Mouse (Mus musculus) G1E (cell line): ENCODE measurements around the gene Cog6. TPM values are rescaled to one million over a fixed set of nuclear protein-coding genes. Genes with fewer than 3 reads are reported as not detected.

Experiments
- ATAC-seq: 2 replicates; pipeline ENCODE4 v1.8.0; 2016; ENCODE audit warnings: mild to moderate bottlenecking; ENCODE audit not compliant: insufficient number of reproducible peaks, poor library complexity, low FRiP score, severe bottlenecking; ENCODE audit errors: extremely low read depth
- DNase-seq: peaks from one replicate; pipeline ENCODE4 v3.0.0; 2012; ENCODE audit warnings: low spot score
- H3K27me3 ChIP-seq: 2 replicates; pipeline ENCODE4 v1.6.1; 2012; ENCODE audit warnings: mild to moderate bottlenecking, low read length, inconsistent platforms; ENCODE audit not compliant: insufficient read depth
- H3K36me3 ChIP-seq: replicated peaks from 2 replicates; pipeline ENCODE3; 2012; ENCODE audit warnings: mild to moderate bottlenecking, inconsistent platforms
- H3K4me1 ChIP-seq: 2 replicates; pipeline ENCODE4 v1.6.1; 2012; ENCODE audit warnings: low read depth, low read length, inconsistent platforms, mixed read lengths; ENCODE audit not compliant: insufficient read depth
- H3K4me3 ChIP-seq: 2 replicates; pipeline ENCODE4 v1.5.1; 2012; ENCODE audit warnings: low read depth, mild to moderate bottlenecking, inconsistent platforms, low read length, moderate library complexity, mixed read lengths
- H3K9me3 ChIP-seq: replicated peaks from 2 replicates; pipeline ENCODE4 v1.6.1; 2012; ENCODE audit warnings: inconsistent platforms
- CTCF ChIP-seq: IDR thresholded peaks from 2 replicates; pipeline ENCODE4 v1.5.1; 2012; ENCODE audit warnings: low read depth, low read length, inconsistent platforms, mixed read lengths
- GATA1 ChIP-seq: IDR thresholded peaks from 2 replicates; pipeline ENCODE4 v1.6.1; 2012; ENCODE audit warnings: borderline replicate concordance, low read length, inconsistent platforms, mixed read lengths
- GATA2 ChIP-seq: IDR thresholded peaks from 2 replicates; pipeline ENCODE4 v1.6.1; 2012; ENCODE audit warnings: low read depth, low read length, inconsistent platforms, borderline replicate concordance
- POLR2AphosphoS5 ChIP-seq: IDR thresholded peaks from 2 replicates; pipeline ENCODE4 v1.6.1; 2012; ENCODE audit warnings: low read depth, low read length, inconsistent platforms; ENCODE audit not compliant: insufficient replicate concordance
- TAL1 ChIP-seq: conservative IDR thresholded peaks from 2 replicates; pipeline ENCODE4 v1.6.1; 2012; ENCODE audit warnings: low read depth, low read length, inconsistent platforms, mixed read lengths
- polyA plus RNA-seq: library from polyadenylated mRNA; stranded (reverse); fragments of >175 nt; gene quantifications from 2 replicates; pipeline ENCODE4 v1.2.3, GENCODE M21; 2012
- total RNA-seq, 2 experiments: library from RNA; stranded (forward) in 1 of 2; stranded (reverse) in 1 of 2; fragments of 200-1000 nt in 1 of 2; fragments of >200 nt in 1 of 2; fragmentation: Nextera tagmentation in 1 of 2; gene quantifications; 2 replicates each; pipeline ENCODE4 v1.2.3; 2014 to 2017

The Cog6 gene
- total and polyA plus RNA-seq, 3 experiments, result 35.9 to 47.5 (median 40.2) TPM

DNA sequence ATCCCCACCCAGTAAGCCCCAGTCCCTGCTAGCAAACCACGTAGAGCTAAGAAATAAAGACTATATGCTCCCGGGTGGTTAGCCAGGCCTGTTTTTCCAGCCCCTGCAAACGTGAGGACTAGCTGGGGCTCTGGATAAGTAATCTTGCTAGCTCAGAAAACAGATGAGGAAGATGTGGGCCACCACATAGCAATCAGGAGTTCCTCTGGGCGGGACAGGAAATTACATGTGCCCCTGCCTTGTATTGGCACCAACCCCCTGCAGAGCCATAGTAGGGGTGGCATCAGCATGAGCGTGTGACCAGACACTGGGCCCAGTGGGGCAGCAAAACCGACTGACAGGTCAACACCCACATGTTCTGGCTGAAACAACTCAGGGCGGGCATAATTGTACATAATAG, 44.1 kb downstream of the Cog6 start:
- H3K9me3 ChIP-seq, result no peaks in the 10 kb centered on the region
- TF ChIP-seq POLR2AphosphoS5 (no peak), GATA2 (no peak), TAL1 (no peak), CTCF (no peak), GATA1 (no peak)
- no peak for DNase-seq
- no peaks in the 10 kb centered on the region for H3K27me3 ChIP-seq
- no peaks in the 10 kb centered on the region for H3K36me3 ChIP-seq
- H3K4me1 ChIP-seq, result no peaks in the 10 kb centered on the region
- H3K4me3 ChIP-seq, result no peak overlapping the region
- ATAC-seq, result no peak

DNA sequence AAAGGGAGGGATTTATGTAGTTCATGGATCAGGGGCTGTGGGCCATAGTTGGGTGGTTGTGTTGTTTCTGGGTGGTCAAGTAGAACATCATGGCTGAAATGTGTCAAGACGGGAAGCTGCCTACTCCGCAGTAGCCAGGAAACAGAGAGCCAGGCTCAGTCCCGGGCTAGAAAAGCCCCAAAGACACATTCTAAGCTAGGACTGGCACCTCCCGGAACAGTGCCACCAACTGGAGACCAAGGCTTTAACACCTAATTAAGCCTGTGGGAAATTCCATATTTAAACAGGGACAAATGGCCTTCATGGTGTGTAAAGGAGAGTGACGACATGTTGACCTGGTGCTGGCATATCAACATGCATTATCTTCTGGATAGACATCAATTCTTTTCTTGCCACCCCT, 50.0 kb downstream of the Cog6 start:
- Histone ChIP-seq H3K27me3 (no peaks in the 10 kb centered on the region), H3K36me3 (no peaks in the 10 kb centered on the region), H3K4me1 (no peaks in the 10 kb centered on the region), H3K4me3 (no peak overlapping the region), H3K9me3 (no peaks in the 10 kb centered on the region; the same call in 1 of the 2 replicates)
- DNase-seq, result no peak
- no peak for ATAC-seq
- TF ChIP-seq GATA2 (no peak), TAL1 (no peak), CTCF (no peak), POLR2AphosphoS5 (no peak), GATA1 (no peak)

DNA sequence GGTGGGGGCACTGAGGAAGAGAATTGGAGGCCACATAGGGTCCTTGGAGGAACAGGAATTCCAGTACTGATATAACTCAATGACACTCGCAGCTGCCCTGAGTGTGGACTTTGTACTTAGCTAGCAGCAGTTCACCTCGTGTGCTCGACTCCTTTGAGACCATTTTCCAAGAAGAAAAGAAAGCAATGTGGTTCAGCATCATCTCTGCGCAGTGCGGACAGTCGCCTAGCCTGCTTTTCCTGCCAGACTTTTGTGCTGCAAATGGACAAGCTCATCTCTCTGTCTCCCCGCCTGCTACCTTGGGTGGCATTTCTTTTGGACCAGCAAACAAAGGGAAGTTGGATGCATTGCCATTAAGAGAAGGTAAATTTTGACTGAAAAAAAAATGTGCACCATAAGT, 52.8 kb downstream of the Cog6 start:
- no peak for TF ChIP-seq CTCF
- no peak for TF ChIP-seq POLR2AphosphoS5
- TF ChIP-seq GATA1, result no peak
- TF ChIP-seq GATA2, result no peak
- no peak for TF ChIP-seq TAL1
- Histone ChIP-seq H3K9me3 (peaks cover 9% of the 10 kb centered on the region), H3K27me3 (no peaks in the 10 kb centered on the region), H3K36me3 (no peaks in the 10 kb centered on the region), H3K4me1 (no peaks in the 10 kb centered on the region), H3K4me3 (no peak overlapping the region)
- DNase-seq (no peak), ATAC-seq (no peak)

DNA sequence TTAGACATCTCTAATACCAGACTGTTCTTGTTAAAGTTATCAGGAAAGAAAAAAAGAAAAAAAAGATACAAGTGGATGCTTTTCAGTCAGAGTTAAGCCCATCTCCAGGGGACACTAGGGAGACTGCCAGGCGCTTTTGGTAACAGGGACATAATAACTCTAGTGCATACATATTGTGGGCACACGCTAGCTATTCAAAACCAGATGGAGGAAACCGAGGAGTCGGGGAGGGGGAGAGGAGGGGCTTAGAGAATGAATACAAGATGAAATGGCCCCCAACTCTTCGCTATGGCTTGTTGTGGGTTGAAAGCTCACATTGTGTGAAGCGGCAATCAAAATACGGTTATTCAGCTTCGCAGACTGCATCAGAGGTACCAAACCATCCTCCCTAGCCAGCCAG, 53.6 kb downstream of the Cog6 start:
- Histone ChIP-seq H3K36me3 (no peaks in the 10 kb centered on the region), H3K9me3 (peaks cover 11% of the 10 kb centered on the region), H3K27me3 (no peaks in the 10 kb centered on the region), H3K4me1 (no peaks in the 10 kb centered on the region), H3K4me3 (no peak overlapping the region)
- ATAC-seq, result no peak
- TF ChIP-seq GATA2, result no peak
- no peak for TF ChIP-seq POLR2AphosphoS5
- TF ChIP-seq TAL1, result no peak
- TF ChIP-seq CTCF, result no peak
- TF ChIP-seq GATA1, result no peak
- DNase-seq, result no peak

DNA sequence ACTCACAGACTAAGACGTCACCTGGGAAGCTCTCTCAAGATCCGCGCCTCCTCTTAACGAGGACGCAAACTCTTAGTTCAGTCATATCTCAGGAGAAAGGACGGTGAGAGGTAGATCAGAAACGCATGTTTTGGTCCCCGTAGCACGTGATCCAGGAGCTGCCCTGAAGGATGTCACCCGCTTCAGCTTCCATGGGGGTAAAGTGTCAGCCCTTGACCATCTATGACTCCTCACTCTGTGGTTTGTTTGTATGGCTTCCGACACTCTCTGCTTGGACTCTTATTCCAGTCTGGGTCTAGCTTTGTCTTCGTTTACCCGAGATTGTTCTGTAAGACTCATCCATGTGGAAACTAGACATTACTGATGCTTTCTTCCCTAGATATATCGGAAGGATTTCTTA, 54.6 kb downstream of the Cog6 start:
- DNase-seq (no peak), ATAC-seq (no peak)
- H3K4me1 ChIP-seq, result no peaks in the 10 kb centered on the region
- H3K4me3 ChIP-seq, result no peak overlapping the region
- no peaks in the 10 kb centered on the region for H3K36me3 ChIP-seq
- TF ChIP-seq POLR2AphosphoS5 (no peak), CTCF (no peak), GATA1 (no peak)
- no peaks in the 10 kb centered on the region for H3K27me3 ChIP-seq
- peaks cover 15% of the 10 kb centered on the region for H3K9me3 ChIP-seq

DNA sequence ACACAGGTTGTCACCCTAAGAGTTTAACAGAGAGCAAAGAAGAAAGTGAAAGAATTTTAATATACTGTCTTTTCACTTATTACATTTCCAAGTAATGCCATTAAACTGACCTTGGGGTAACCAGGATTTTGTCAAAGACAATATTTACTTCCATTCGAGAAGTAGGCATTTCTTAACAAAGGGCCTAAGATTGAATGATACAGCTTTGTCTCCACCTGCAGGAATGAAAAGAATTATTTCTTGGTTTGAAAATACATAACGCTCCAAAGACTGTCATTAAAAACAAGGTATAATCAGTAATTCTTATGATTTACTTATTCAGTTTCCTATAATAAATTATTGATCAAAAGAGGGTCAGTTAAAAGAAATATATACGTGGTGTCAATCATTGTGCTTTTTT, 55.4 kb downstream of the Cog6 start:
- no peaks in the 10 kb centered on the region for H3K27me3 ChIP-seq
- no peak for ATAC-seq
- no peak for TF ChIP-seq CTCF
- TF ChIP-seq GATA2, result no peak
- no peak for TF ChIP-seq POLR2AphosphoS5
- no peak for TF ChIP-seq TAL1
- no peak for TF ChIP-seq GATA1
- H3K4me1 ChIP-seq, result no peaks in the 10 kb centered on the region
- peaks cover 15% of the 10 kb centered on the region for H3K9me3 ChIP-seq
- H3K36me3 ChIP-seq, result no peaks in the 10 kb centered on the region
- DNase-seq, result no peak
- H3K4me3 ChIP-seq, result no peak overlapping the region

DNA sequence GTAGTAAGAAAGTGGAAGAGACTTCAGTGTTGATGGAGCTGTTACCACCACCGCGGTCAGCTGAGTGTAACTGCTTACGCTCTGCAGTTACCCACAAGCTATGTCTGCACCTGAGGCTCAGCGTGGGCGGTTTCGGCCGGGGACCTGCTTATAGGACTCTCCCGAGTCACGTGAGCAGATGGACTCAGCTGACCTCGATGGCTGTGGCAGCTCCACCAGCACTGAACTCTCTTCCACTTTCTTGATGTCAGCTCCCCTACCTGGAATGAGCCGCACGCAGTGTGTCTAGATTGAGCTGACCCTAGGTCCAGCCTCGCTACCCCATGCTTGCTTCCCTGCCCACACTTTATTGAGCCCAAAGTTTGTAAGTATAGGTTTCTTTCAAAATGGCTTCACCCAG, 56.1 kb downstream of the Cog6 start:
- no peaks in the 10 kb centered on the region for H3K4me1 ChIP-seq
- no peaks in the 10 kb centered on the region for H3K36me3 ChIP-seq
- TF ChIP-seq GATA2 (no peak), GATA1 (no peak), POLR2AphosphoS5 (no peak), CTCF (no peak), TAL1 (no peak)
- H3K4me3 ChIP-seq, result no peak overlapping the region
- no peaks in the 10 kb centered on the region for H3K27me3 ChIP-seq
- no peak for DNase-seq
- peaks cover 19% of the 10 kb centered on the region for H3K9me3 ChIP-seq
- no peak for ATAC-seq
